Mouse (Mus musculus) adrenal gland, adult (tissue): Measurements from ENCODE around the gene Gm45261.

ENCODE experiments used
- DNase-seq, 2 experiments: peaks; one replicate each; pipeline ENCODE4 v3.0.0; 2022 to 2023; ENCODE audit warnings: low spot score in 1 of 2; ENCODE audit not compliant: inconsistent age in 2 of 2

Gm45261 gene

GRCm38 (mm10) chr1:80410229-80410973 lies 50.8 kb downstream of the Gm45261 start:
- no peak for DNase-seq

GRCm38 (mm10) chr1:80409467-80410105 lies 51.7 kb downstream of the Gm45261 start:
- DNase-seq: no peak

DNA sequence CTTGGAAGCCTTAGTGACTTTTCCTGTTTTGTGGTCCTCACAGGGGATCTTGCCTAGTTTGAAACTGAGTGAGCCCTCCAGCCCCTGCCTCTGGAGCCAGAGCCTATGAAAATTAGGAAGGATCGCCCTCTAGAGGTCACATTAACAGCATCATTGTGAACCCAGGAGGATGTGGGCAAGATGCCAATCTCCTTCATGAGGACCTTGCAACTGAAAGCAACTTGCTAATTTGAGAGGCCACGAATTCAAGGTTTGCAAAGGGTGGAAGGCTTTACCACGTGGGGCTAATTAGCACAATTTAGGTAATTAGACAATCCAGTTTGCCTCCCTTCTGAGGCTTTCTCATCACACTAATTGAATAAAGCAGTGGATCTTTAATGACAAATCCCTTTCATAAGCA lies 52.7 kb downstream of the Gm45261 start:
- peak; percentile 56 to 93 for DNase-seq

- no peak for DNase-seq
Measured at GRCm38 (mm10) chr1:80404196-80404595, 57.1 kb downstream of the Gm45261 start.

DNA sequence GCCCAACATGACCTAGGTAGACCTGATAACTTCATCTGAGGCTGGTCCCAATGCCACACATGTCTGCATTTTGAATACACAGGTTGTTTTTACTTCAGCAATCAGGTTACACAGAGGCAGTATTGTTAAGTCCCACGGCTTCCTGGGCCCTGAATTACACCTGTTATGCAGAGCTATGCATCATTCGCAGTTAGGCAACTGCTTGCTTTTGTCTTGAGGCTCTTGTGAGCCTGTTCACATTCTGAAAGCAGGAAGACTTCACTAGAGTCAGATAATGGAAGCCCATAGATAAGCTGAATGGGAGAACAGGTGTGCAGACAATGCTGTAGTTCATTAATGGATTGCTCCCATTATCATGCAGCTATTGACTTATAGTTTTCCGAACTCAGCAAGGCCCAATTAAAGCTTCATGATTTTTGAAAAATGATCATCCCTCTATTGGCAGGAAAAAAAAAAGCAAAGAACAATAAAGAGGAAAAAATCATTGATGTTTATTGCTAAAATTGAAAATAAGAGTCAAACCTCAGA lies 57.8 kb downstream of the Gm45261 start:
- no peak for DNase-seq

- DNase-seq: no peak
Measured at GRCm38 (mm10) chr1:80401961-80402360, 59.3 kb downstream of the Gm45261 start.
